Mouse (Mus musculus) lung, postnatal 0 days (tissue): ENCODE measurements around the gene Pde4d.

ENCODE experiments used
- CTCF ChIP-seq: IDR thresholded peaks from 2 replicates; pipeline ENCODE4 v1.5.1; 2016; ENCODE audit warnings: antibody characterized with exemption, mild to moderate bottlenecking
- EP300 ChIP-seq: IDR thresholded peaks from 2 replicates; pipeline ENCODE4 v1.6.1; 2016; ENCODE audit warnings: antibody characterized with exemption, mild to moderate bottlenecking, control low read depth

GRCm38 (mm10) chr13:109211941-109212487, 762.3 kb downstream of the Pde4d start:
- TF ChIP-seq CTCF (no peak), EP300 (no peak)
